Mouse (Mus musculus): Measurements from ENCODE around the gene Ephb3. TPM values are rescaled to one million over a fixed set of nuclear protein-coding genes. Genes with fewer than 3 reads are reported as not detected.
A peak's percentile ranks its signal among the peaks of the same experiment; 100 is the strongest.

The Ephb3 gene
- total and polyA plus RNA-seq, 2 experiments from 2014 or later, result 6.8 to 9.6 TPM

GRCm38 (mm10) chr16:21219656-21220055, 15.1 kb downstream of the Ephb3 start:
- 67% methylated on average over 4 of the region's 4 CpGs for WGBS
- ATAC-seq (ENCODE audit: insufficient read depth, low read depth), result no peak
- no peak for TF ChIP-seq CTCF (IDR thresholded peaks at IDR 0.05; ENCODE audit: low read depth)
- TF ChIP-seq EP300 (IDR thresholded peaks at IDR 0.05; ENCODE audit: low read depth), result no peak
- no peaks in the 10 kb centered on the region for H3K27me3 ChIP-seq (ENCODE audit: control insufficient read depth, insufficient read depth, low read length)
- no peak overlapping the region for H3K9ac ChIP-seq (replicated peaks; ENCODE audit: low read depth, low read length)
- no peak for DNase-seq (ENCODE audit: low spot score)
- no peak overlapping the region for H3K4me2 ChIP-seq (ENCODE audit: low read depth, low read length)
- no peaks in the 10 kb centered on the region for H3K9me3 ChIP-seq (replicated peaks; ENCODE audit: control insufficient read depth, low read length)
- H3K4me3 ChIP-seq (ENCODE audit: low read depth, low read length), result no peak overlapping the region
- H3K27ac ChIP-seq (ENCODE audit: low read depth), result no peak overlapping the region
- peaks cover 56% of the 10 kb centered on the region for H3K36me3 ChIP-seq (replicated peaks; ENCODE audit: control insufficient read depth, insufficient read depth, low read length)
- H3K4me1 ChIP-seq (ENCODE audit: control insufficient read depth, insufficient read depth), result peaks cover 25% of the 10 kb centered on the region

- 50% methylated on average over 3 of the region's 3 CpGs for WGBS
- H3K4me1 ChIP-seq (ENCODE audit: control insufficient read depth, insufficient read depth), result 0 out of 2 replicates have a peak, but pooled peaks cover 7% of the 10 kb centered on the region
- ATAC-seq (ENCODE audit: insufficient read depth, low read depth) (no peak), DNase-seq (ENCODE audit: low spot score) (no peak)
- H3K4me2 ChIP-seq (ENCODE audit: low read depth, low read length), result no peak overlapping the region
- H3K9ac ChIP-seq (replicated peaks; ENCODE audit: low read depth, low read length), result no peak overlapping the region
- TF ChIP-seq EP300 (IDR thresholded peaks at IDR 0.05; ENCODE audit: low read depth) (no peak), CTCF (IDR thresholded peaks at IDR 0.05; ENCODE audit: low read depth) (no peak)
- H3K4me3 ChIP-seq (ENCODE audit: low read depth, low read length), result no peak overlapping the region
- H3K27me3 ChIP-seq (ENCODE audit: control insufficient read depth, insufficient read depth, low read length), result no peaks in the 10 kb centered on the region
- peaks cover 44% of the 10 kb centered on the region for H3K36me3 ChIP-seq (replicated peaks; ENCODE audit: control insufficient read depth, insufficient read depth, low read length)
- H3K9me3 ChIP-seq (replicated peaks; ENCODE audit: control insufficient read depth, low read length), result no peaks in the 10 kb centered on the region
- no peak overlapping the region for H3K27ac ChIP-seq (ENCODE audit: low read depth)
These were observed 18.5 kb downstream of the Ephb3 start for GRCm38 (mm10) chr16:21223038-21223437.

- TF ChIP-seq CTCF (IDR thresholded peaks at IDR 0.05; ENCODE audit: low read depth) (no peak), EP300 (IDR thresholded peaks at IDR 0.05; ENCODE audit: low read depth) (no peak)
- Histone ChIP-seq H3K9me3 (replicated peaks; ENCODE audit: control insufficient read depth, low read length) (no peaks in the 10 kb centered on the region), H3K4me1 (ENCODE audit: control insufficient read depth, insufficient read depth) (0 out of 2 replicates have a peak, but pooled peaks cover 7% of the 10 kb centered on the region), H3K4me3 (ENCODE audit: low read depth, low read length) (no peak overlapping the region), H3K4me2 (ENCODE audit: low read depth, low read length) (no peak overlapping the region), H3K27ac (ENCODE audit: low read depth) (no peak overlapping the region), H3K27me3 (ENCODE audit: control insufficient read depth, insufficient read depth, low read length) (no peaks in the 10 kb centered on the region), H3K9ac (replicated peaks; ENCODE audit: low read depth, low read length) (no peak overlapping the region), H3K36me3 (replicated peaks; ENCODE audit: control insufficient read depth, insufficient read depth, low read length) (peaks cover 31% of the 10 kb centered on the region)
- ATAC-seq (ENCODE audit: insufficient read depth, low read depth), result no peak
- WGBS, result 40% methylated on average over 4 of the region's 4 CpGs
- DNase-seq (ENCODE audit: low spot score), result no peak
These were observed 20.2 kb downstream of the Ephb3 start for GRCm38 (mm10) chr16:21224648-21225240.

GRCm38 (mm10) chr16:21226629-21227028, 22.1 kb downstream of the Ephb3 start:
- no peak overlapping the region for H3K27ac ChIP-seq (ENCODE audit: low read depth)
- no peak overlapping the region for H3K4me2 ChIP-seq (ENCODE audit: low read depth, low read length)
- 73% methylated on average over 6 of the region's 6 CpGs for WGBS
- ATAC-seq (ENCODE audit: insufficient read depth, low read depth) (no peak), DNase-seq (ENCODE audit: low spot score) (no peak)
- TF ChIP-seq CTCF (IDR thresholded peaks at IDR 0.05; ENCODE audit: low read depth), result no peak
- TF ChIP-seq EP300 (IDR thresholded peaks at IDR 0.05; ENCODE audit: low read depth), result no peak
- 0 out of 2 replicates have a peak, but pooled peaks cover 7% of the 10 kb centered on the region for H3K4me1 ChIP-seq (ENCODE audit: control insufficient read depth, insufficient read depth)
- H3K4me3 ChIP-seq (ENCODE audit: low read depth, low read length), result no peak overlapping the region
- H3K9me3 ChIP-seq (replicated peaks; ENCODE audit: control insufficient read depth, low read length), result no peaks in the 10 kb centered on the region
- peaks cover 15% of the 10 kb centered on the region for H3K36me3 ChIP-seq (replicated peaks; ENCODE audit: control insufficient read depth, insufficient read depth, low read length)
- no peaks in the 10 kb centered on the region for H3K27me3 ChIP-seq (ENCODE audit: control insufficient read depth, insufficient read depth, low read length)
- no peak overlapping the region for H3K9ac ChIP-seq (replicated peaks; ENCODE audit: low read depth, low read length)

GRCm38 (mm10) chr16:21235135-21235534, 30.6 kb downstream of the Ephb3 start:
- Histone ChIP-seq H3K36me3 (replicated peaks; ENCODE audit: control insufficient read depth, insufficient read depth, low read length) (no peaks in the 10 kb centered on the region), H3K9ac (replicated peaks; ENCODE audit: low read depth, low read length) (no peak overlapping the region), H3K27me3 (ENCODE audit: control insufficient read depth, insufficient read depth, low read length) (0 out of 2 replicates have a peak, but pooled peaks cover 3% of the 10 kb centered on the region), H3K4me1 (ENCODE audit: control insufficient read depth, insufficient read depth) (0 out of 2 replicates have a peak, but pooled peaks cover 5% of the 10 kb centered on the region), H3K4me3 (ENCODE audit: low read depth, low read length) (no peak overlapping the region), H3K27ac (ENCODE audit: low read depth) (no peak overlapping the region), H3K4me2 (ENCODE audit: low read depth, low read length) (no peak overlapping the region), H3K9me3 (replicated peaks; ENCODE audit: control insufficient read depth, low read length) (no peaks in the 10 kb centered on the region)
- WGBS, result 64% methylated on average over 8 of the region's 8 CpGs
- ATAC-seq (ENCODE audit: insufficient read depth, low read depth) (no peak), DNase-seq (ENCODE audit: low spot score) (no peak)
- TF ChIP-seq CTCF (IDR thresholded peaks at IDR 0.05; ENCODE audit: low read depth), result no peak
- TF ChIP-seq EP300 (IDR thresholded peaks at IDR 0.05; ENCODE audit: low read depth), result no peak

- Histone ChIP-seq H3K4me1 (ENCODE audit: control insufficient read depth, insufficient read depth) (0 out of 2 replicates have a peak, but pooled peaks cover 5% of the 10 kb centered on the region), H3K4me3 (ENCODE audit: low read depth, low read length) (no peak overlapping the region), H3K9ac (replicated peaks; ENCODE audit: low read depth, low read length) (0 out of 2 replicates have a peak overlapping the region, but pooled peaks have one; percentile 12), H3K27ac (ENCODE audit: low read depth) (no peak overlapping the region), H3K4me2 (ENCODE audit: low read depth, low read length) (no peak overlapping the region), H3K36me3 (replicated peaks; ENCODE audit: control insufficient read depth, insufficient read depth, low read length) (no peaks in the 10 kb centered on the region), H3K27me3 (ENCODE audit: control insufficient read depth, insufficient read depth, low read length) (no peaks in the 10 kb centered on the region), H3K9me3 (replicated peaks; ENCODE audit: control insufficient read depth, low read length) (no peaks in the 10 kb centered on the region)
- ATAC-seq (ENCODE audit: insufficient read depth, low read depth) (no peak), DNase-seq (ENCODE audit: low spot score) (no peak)
- WGBS, result 38% methylated on average over 5 of the region's 5 CpGs
- TF ChIP-seq CTCF (IDR thresholded peaks at IDR 0.05; ENCODE audit: low read depth) (no peak), EP300 (IDR thresholded peaks at IDR 0.05; ENCODE audit: low read depth) (no peak)
These were observed 34.2 kb downstream of the Ephb3 start for GRCm38 (mm10) chr16:21238722-21239121.

Data from heart, postnatal 0 days (tissue).